Mouse (Mus musculus): Measurements from ENCODE around the gene Senp8.
"Not testable (repeated sequence)": the region's sequence is repeated elsewhere in the genome, so short reads cannot be mapped to it uniquely, and the experiment has no call there.

Senp8 gene

DNA sequence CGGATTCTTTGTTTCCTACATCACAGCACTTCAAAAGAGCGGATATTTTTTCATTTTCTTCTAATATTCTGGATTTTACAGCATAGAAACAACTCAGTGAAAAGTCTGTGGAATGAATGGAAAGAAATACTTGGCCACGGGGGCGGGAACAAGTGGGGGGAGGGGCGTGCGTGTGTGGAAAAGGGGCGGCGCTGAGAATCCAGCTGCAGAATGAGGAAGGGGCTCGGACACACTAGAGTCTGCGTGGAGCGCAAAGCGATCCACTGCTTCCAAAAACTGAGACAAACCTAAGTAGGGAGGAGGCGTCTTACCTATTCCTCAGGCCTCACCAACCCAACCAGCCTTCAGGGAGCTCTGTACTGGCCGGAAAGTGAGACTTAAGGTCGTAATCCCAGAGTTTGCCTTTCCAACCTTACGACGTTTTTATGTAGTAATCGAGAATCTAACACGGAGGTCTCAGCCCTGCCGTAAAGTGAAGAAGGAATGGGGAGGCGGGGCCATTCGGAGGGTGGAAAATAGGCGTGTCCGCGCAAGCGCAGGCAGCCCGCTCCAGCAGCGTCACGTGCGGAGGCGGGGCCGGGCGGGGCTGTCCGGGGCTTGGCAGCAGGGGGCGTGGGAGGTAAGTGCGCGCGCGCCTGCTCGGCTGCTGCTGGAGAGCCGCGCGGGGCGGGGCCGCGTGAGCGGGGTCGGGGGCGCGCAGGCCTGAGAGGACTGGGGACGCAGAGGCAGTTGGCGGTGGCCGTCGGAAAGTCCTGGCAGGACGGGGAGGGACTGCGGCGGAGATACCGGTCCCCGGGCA lies at the start of gene Senp8, which contains the start of gene Myo9a:
TSS of gene Senp8 (minus strand) at position 444 of the 799 bp plus-strand sequence.
TSS of gene Myo9a (plus strand) at position 630 of the 799 bp plus-strand sequence.
- peak; percentile 98 to 100 for DNase-seq (ENCODE audit: low read depth in 1 of 2, low spot score in 2 of 2)

DNA sequence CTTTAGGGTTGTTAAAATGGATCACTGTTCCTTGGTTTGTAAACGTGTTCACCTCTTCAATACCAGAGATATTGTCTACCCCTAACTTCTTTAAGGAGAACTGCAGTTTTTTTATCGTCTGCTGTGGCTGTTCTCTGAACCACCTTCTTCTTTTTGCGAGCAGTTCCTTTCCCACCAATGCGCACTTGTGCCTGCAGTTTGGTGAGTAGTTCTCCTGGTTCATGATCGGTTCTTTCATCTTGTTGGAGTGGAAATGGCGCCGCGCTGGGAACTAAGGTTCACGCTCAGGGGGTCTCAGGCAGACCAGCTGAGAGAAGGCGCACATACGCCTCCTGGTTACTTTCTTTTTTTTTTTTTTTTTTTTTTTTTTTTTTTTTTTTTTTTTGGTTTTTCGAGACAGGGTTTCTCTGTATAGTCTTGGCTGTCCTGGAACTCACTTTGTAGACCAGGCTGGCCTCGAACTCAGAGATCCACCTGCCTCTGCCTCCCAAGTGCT lies 16.5 kb upstream of the Senp8 start:
- DNase-seq (ENCODE audit: low read depth in 1 of 2, low spot score in 2 of 2) = not testable (repeated sequence)

DNA sequence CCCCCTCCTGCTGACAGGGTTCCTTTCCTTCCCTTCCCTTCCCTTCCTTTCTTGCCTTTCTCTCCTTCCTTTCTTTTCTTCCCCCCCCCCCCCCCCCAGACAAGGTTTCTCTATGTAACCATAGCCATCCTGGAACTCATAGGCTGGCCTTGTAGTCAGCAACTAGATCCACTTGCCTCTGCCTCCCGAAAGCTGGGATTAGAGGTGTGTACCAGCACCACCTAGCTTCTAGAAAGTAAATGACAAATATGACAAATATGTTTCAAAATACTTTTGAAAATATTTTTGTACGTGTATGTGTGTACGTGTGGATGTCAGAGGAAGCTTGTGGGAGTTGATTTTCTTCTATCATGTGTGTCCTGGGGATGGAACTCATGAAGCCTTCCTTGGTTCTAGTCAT lies 10.0 kb upstream of the Senp8 start:
- DNase-seq (ENCODE audit: low read depth in 1 of 2, low spot score in 2 of 2) = no peak

DNA sequence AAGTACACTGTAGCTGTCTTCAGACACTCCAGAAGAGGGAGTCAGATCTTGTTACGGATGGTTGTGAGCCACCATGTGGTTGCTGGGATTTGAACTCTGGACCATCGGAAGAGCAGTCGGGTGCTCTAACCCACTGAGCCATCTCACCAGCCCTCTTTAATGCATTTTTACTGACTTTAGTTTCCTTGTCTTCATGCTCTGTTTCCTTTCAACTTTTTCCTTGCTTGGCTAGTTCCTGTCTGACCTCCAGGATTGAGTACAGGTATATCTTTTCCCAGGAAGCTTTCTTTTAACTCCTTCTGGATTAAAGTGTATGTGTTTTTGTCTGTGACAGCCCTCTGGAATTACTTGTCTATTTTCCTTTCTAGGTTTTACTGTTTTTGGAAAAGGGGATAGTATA lies 6.5 kb upstream of the Senp8 start:
- DNase-seq (ENCODE audit: low read depth in 1 of 2, low spot score in 2 of 2) = not testable (repeated sequence)

DNA sequence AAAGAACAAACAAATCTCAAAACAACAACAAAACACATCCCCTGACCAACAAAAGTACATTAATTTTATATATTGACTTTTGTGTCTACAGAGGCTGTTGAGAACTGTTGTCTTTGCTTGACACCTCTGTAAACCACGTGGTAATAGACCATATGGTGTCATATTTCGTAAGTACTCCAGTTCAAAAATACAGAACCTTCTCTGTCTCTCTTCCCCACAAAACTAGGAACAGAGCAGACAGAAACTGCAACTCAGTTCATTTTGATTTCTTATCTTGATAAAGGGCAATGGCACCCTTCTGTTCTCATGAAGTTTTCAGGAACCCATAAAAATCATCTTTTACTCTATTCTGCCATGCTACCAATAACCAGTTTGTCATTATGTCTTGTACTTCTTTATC lies 4.7 kb upstream of the Senp8 start:
- DNase-seq (ENCODE audit: low read depth in 1 of 2, low spot score in 2 of 2) = no peak

DNA sequence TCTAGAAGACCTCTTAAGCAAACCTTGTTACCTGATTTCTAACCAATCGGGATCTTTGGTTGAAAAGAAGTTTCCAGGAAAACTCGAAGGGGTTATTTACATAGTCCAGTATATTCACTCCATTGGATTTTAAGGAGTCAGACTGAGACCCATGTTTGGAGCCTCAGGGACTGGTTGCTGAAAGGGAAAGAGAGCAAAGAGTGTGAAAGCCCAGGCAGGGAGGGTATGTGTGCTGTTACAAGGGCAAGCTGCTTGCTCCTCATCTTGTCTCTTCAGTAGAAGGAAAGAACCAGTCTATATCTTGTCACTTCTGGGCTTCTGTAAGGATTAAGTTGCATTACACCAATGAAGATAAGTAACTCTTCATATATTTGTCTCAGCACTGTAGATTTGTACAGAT lies 1.5 kb upstream of the Senp8 start:
- no peak for DNase-seq (ENCODE audit: low read depth in 1 of 2, low spot score in 2 of 2)

DNA sequence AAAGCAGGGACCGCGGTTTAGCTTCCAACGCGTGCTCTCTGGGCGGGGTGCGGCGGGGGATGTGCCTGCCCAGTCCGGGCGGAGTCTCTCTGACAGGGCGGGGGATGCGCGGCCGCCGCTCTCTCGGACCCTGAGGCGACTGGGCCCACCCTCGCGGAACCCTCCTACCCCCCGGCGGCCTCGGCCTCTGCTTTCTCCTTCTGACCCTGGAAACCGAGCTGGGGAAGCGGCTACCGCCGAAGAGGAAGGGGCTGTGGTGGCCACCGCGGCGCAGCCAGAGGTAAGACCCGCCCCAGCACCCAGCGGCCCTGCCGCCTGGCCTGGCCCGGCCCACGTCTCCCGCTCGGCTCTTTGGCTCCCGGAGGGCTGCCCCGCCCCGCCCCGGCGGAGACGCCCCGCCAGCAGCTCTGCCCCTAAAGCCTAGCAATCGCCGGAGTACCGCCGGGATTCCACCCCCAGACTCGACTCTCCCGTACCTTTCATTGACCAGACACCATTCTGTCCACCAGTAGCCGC lies 614 bp upstream of the Senp8 start:
- DNase-seq (ENCODE audit: low read depth in 1 of 2, low spot score in 2 of 2) = no peak

DNA sequence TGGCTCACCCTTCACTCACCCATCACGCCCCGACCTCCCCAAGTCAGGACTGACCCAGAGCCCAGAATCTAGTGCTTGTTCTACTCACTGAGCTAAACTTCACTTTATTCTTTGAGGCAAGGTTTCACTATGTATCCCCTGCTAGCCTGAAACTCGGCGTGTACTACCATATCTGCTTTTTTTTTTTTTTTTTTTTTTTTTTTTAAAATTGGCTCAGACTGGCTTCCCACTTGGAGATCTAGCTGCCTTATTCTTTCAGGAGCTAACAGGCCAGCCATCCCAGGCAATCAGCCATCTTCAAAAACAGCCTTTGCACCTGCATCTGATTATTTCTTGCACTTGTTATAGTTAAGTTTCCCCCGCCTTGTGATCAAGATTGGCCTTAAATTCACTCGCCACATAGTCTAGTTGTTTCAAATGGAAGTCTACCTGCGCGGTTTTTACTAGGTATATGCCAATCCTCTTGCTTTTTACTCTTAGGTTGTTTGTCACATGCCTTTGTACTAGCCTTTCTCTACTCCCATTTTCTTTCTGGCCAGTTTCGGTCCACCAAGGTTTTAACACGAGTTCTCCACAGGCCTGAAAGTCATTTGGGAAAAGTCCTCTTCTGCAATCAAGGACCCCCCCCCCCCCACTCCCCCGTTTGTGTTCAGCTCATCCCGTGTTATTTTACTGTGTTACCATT lies 787 bp downstream of the Senp8 start:
- no peak for DNase-seq (ENCODE audit: low read depth in 1 of 2, low spot score in 2 of 2)

DNA sequence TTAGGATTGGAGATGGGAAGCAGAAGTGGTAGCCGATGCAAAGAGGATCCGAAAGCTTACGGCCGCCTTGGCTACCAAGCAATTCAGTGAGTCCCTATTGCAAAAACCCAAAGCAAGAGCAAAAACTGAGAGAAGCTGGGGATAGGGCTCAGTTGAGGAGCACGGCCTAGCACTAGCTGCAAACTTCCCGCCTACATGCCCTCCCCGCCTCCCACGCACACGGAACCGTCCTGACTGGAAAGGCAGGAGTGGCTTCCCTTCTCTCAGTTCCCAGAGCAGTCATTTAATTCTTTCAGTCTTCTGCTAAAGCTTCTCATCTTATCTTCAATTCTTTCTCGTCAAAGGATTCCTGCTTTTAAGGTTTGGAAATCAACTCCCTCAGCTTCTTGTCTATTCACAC lies 1.5 kb downstream of the Senp8 start:
- DNase-seq (ENCODE audit: low read depth in 1 of 2, low spot score in 2 of 2) = peak in 1 of 2 experiments; percentile 10

DNA sequence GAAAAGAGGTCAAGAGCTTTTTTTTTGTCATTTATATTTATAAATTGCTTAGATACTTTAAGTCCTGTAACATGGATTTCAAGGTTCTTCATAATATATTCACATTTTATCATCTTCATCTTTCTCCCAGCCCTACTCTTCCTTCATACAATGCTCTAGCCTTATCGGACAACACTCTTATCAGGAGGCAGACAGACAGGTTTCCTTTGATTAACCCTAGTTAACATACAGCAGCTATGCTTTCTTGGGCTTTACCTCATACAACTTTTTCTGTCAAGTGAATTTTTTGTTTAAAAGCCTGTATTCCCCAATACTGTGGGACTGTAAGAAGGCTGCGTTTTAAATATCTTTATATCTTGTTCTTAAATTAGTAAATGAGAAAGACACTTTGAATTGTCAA lies 2.1 kb downstream of the Senp8 start:
- DNase-seq (ENCODE audit: low read depth in 1 of 2, low spot score in 2 of 2) = no peak

DNA sequence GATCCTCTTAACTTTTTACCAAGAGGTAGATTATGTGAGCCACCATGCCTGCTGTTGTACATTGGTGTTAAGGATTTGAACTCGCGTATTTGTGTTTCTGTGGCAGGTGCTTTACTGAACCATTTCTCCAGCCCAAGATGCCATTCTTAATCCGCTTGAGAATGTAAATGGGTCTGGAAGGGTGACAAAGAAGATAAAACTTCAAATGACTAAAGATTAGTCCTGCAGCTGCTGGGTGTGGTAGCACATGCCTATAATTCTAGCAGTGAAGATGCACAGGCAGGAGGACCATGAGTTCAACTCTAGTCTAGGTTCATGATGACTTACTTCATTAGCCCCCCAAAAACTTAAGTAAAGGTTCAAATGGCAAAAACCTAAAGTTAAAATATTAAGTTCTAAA lies 6.6 kb downstream of the Senp8 start:
- DNase-seq (ENCODE audit: low read depth in 1 of 2, low spot score in 2 of 2) = no peak

DNA sequence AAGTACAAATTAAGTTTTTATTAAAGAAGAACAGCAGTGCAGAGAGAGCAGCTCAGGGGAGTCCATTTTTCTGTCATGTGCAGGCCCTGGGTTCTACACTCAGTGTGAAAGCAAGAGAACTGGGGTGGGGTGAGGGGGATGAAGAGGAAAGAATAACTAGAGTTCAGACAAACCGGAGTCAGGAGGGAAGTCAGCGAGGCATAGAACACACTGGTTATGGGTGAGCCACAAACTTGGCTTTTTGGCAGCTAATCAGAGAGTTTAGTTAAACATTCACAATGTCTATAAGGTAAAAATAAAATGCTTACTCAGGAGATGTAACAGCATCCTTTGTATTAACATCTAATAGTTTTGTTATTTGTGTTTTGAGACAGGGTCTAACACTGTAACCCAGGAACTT lies 9.9 kb downstream of the Senp8 start:
- DNase-seq (ENCODE audit: low read depth in 1 of 2, low spot score in 2 of 2) = no peak

DNA sequence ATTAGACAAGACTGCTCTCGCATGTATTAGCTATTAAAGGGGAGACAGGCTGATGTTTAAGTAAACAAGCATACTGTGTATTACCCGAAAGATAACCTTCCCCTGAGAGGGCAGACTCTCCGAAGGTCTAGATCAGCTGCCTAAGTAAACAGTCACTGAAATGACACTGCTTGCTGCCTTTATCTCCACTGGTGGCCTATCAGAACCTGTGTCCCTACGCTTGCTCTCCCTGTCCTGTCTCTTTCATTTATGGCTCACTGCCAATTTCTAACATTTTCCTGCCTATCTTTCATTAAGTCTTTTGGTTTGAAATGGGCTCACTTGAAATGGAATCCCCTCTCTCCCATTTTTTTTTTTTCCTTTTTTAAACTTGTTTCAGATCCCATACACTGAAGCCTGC lies 15.1 kb downstream of the Senp8 start:
- no peak for DNase-seq (ENCODE audit: low read depth in 1 of 2, low spot score in 2 of 2)

DNA sequence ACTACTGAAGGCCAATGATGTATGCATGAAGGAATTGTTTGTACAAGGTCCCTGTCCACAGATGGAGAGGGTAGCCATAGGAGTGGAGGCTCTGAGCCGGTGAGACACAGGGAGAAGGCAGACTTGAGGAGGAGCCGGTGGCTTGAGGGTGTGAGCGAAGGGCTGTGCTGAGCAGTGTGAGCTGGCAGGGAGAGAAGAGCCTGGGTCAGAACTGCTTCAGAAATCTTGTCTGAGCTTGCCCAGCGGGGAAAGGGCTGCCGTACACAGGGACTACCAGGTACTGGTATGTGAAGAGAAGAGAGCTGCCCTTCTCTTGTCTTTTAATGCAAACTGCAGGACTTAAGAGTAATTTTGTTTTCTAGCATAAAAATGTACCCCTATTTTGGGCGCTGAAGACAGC lies 17.4 kb downstream of the Senp8 start:
- DNase-seq (ENCODE audit: low read depth in 1 of 2, low spot score in 2 of 2) = no peak

DNA sequence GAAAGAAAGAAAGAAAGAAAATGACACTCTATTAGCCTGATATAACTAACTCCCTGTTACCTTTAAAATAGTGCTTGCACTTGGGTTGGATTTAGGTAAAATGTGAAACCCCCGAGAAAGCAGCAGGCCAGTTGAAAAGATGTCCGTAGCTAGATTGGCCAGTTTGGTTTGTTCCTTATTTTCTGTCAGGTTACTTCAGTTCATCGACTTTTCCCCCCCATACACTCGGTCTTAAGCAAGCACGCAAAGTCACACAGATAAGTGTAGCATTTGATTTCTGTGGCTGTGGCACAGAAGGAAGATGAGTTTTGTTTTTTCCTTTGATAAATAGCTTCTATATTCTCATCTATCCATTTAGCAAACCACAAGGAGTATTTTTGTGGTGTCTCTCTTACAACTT lies 19.4 kb downstream of the Senp8 start:
- no peak for DNase-seq (ENCODE audit: low read depth in 1 of 2, low spot score in 2 of 2)

DNA sequence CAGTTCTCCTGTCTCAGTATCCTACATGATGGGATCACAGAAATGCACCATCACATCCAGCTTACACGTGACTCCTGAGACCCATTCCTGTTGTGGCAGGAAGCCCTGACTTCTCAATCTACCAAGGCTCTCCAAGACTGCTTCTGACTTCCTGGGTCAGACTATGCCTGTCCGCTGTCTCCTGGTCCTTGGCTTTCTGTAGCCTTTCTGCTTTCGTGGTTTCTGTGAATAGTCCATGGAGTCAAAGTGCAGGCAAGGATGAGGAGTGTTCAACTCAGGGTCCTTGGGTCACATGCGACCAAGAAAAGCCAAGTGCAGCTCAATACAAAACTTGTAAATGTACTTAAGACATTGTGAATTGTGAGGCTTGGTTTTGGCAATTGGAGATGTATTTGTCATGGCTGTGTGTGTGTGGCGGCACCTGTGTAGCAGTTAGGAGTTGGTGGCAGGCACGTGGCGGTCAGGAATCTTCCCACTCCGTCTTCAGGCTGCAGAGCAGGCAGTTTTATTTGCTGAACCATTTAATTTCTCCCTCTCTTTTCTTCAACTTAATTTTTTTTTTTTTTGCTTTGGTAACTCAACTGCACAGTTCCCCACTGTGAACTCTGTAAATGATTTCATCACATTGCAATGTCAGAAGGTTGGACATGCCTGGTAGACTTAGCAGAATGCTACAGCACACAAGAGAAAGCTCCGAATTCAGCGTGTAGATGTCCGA lies 22.8 kb downstream of the Senp8 start:
- no peak for DNase-seq (ENCODE audit: low read depth in 1 of 2, low spot score in 2 of 2)

DNA sequence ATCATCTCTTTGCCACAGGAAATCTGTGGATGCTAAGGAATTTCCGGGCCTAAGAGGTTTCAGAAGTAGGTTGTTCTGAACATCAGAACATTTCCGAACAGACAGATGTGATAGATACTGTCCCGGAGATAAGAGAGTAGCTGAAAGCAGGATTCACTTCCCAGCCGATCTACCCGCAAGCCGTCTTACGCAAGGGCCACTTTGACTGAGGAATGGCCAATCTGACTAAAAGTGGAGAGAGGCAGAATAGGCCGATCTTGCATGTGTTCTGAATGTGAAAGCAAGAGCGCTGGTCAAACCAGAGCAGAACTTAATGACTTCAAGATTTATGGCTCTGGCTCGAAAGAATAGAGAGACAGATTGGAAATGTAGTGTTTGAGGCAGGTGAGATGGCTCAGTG lies 25.0 kb downstream of the Senp8 start:
- DNase-seq (ENCODE audit: low read depth in 1 of 2, low spot score in 2 of 2) = no peak

DNA sequence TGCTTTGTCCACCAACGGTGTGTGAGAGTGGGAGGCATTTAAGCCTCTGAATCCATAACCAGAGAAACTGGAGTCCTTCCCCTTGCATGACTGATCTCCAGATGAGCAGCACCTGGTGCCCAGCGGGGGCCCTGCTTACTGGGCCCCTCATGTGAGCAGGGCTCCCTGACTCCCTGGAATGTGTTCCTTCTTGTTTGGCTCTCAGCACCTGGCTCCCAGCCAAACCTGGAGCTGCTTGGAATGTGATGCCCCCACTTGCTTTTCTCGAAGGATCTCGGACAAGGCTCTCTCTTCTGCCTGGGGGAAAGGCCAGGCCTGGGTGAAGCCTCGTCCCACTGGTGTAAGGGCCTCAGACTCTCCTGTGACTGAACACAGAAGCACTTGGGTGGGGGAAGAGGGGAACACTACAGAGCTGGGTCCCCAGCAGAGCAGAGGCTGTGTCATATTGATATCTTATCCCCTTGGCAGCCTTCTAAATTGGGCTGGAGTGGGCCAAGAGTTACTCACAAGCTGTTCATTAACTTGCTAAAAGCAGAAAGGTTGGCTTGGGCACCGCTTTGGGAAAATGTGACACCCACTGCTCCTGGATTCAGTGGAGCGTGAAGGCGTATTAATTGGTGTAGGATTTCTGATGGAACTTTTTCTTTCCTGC lies 26.6 kb downstream of the Senp8 start:
- no peak for DNase-seq (ENCODE audit: low read depth in 1 of 2, low spot score in 2 of 2)

DNA sequence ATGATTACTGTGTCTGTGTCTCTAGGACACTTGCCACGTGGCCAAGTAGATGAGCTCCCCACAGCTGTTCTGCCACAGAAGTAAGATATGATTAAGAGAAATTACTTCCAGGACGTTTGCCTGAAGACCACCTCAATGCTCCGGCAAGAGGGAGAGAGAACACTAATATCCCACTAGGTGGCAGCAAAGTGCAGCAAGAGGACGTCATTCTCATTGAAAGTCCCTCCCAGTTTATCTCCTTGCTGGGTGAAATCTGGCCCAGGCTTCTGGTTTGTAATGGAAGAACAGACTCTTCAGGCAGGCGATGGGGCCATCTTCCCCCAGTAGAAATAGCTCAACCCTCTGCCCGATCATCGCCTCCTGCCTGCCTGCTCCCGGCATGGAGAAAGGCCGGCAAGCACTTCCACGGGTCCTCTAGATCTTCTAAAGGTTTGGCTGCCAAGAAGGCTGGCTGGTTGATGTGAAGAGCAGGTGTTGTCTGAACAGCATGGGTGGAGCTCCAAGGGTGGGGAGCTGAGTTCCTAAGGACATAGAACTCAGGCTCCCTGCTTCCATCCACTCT lies 27.3 kb downstream of the Senp8 start:
- DNase-seq (ENCODE audit: low read depth in 1 of 2, low spot score in 2 of 2) = peak in 1 of 2 experiments; percentile 29

DNA sequence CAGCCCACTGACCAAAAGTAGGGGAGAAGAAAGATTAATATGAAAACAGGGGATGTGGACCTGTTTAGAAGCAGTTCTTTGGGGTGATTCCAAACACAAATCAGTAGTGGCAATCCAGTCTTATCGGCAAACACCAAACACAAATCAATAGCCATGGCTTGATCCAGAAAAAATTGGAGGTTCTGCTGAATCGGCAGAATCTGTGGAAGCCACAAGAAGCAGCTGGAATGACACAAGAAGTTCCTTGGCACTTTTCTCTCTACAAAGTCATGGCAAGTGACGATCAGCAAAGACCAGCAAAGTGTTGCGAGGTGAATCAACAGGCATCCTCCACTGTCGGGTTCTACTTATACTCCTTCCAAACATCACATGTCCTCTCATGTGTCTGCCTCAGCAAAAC lies 29.4 kb downstream of the Senp8 start:
- DNase-seq (ENCODE audit: low read depth in 1 of 2, low spot score in 2 of 2) = no peak

DNA sequence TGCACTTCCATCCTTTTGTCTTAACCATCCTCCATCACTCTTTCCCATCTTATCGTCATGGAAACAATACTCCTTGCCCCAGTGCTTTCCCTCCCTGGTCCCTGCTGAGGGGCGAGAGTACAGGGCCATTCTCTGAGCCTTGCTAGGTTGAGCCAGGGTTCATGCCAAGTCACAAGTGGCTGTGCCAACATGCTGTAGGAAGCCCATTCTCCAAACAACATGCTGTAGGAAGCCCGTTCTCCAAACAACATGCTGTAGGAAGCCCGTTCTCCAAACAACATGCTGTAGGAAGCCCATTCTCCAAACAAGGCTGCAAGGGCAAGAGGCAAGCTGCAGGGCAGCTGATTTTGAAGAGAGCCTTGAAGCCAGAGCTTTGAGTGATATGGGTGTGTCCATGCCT lies 32.3 kb downstream of the Senp8 start:
- DNase-seq (ENCODE audit: low read depth in 1 of 2, low spot score in 2 of 2) = no peak
